Mouse (Mus musculus): ENCODE data around the gene Ahcyl1. TPM values are rescaled to one million over a fixed set of nuclear protein-coding genes. Genes with fewer than 3 reads are reported as not detected.

Gene Ahcyl1
- polyA plus RNA-seq, 2 experiments, result 97.1 to 142 TPM

DNA sequence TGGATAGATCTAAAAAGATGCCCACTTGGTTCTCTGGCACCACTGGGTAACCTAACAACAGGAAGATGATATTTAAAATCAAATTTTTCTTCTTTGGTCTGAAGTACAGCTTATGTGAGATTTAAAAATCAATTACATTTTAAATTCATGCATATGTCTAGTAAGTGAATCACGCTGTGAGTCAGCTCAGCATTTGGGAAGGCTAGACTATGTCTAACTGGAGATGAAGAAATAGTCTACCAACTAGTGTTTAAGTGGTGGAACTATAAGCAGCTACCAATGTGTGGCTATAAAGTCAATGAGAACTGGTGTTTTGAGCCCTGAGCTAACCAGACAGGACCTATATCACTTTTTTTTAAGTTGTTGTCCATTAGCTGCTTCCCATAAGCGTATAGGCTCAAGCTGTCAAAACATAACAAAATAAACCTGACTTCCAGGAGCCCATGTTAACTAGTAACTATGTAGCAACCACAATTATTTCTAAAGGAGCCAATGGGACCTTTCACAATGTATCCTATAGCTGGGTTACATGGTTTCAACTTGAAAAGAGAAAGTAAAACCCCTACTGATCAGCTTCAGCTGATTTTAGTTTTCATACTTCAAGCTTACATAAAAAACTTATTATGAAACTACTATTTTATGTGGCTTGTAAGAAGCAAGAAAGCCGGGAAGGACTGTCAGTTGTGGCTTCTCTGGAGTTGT lies 9.9 kb downstream of the Ahcyl1 start:
- no peak overlapping the region for H3K27ac ChIP-seq (replicated peaks; ENCODE audit: low read depth, low read length)
- no peak for ATAC-seq (ENCODE audit: low FRiP score, low read depth)

DNA sequence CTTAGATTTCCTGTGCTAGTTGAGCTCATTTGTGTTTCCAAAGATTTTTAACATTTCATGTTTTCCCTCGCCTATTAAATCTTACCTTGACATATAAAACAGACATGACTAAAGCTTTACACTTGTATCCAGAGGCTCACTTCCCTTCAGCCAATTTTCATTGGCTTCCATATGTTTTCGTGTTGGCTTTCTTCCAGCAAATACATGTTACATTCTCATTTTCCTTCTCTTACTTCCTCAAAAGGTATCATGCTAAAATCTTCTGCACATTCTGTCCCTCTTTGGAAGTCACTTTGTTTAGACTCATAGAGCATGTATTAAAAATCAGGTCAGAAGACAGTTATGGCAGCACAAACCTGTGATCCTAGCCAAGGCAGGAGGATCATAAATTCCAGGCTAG lies 10.7 kb downstream of the Ahcyl1 start:
- Histone ChIP-seq H3K27ac (replicated peaks; ENCODE audit: low read depth, low read length) (no peak overlapping the region), H3K4me1 (ENCODE audit: control insufficient read depth, insufficient read depth, low read length) (peaks cover 44% of the 10 kb centered on the region), H3K4me2 (replicated peaks; ENCODE audit: low read depth, low read length, severe bottlenecking) (no peak overlapping the region), H3K27me3 (ENCODE audit: control insufficient read depth, insufficient read depth, low read length) (no peaks in the 10 kb centered on the region), H3K4me3 (replicated peaks; ENCODE audit: low read length) (no peak overlapping the region), H3K36me3 (ENCODE audit: control insufficient read depth, insufficient read depth, low read length) (no peaks in the 10 kb centered on the region), H3K9ac (ENCODE audit: low read depth, low read length, severe bottlenecking) (no peak overlapping the region), H3K9me3 (ENCODE audit: control insufficient read depth, low read length) (no peaks in the 10 kb centered on the region)
- TF ChIP-seq POLR2A (IDR thresholded peaks at IDR 0.05; ENCODE audit: borderline replicate concordance, extremely low read depth, insufficient read depth, insufficient read length), result no peak
- 44% methylated on average over 2 of the region's 2 CpGs for WGBS
- DNase-seq (ENCODE audit: low spot score), result no peak
- no peak for ATAC-seq (ENCODE audit: low FRiP score, low read depth)

More for the DNA sequence above, 9.9 kb downstream of the Ahcyl1 start:
- Histone ChIP-seq H3K27me3 (ENCODE audit: control insufficient read depth, insufficient read depth, low read length) (no peaks in the 10 kb centered on the region), H3K4me2 (replicated peaks; ENCODE audit: low read depth, low read length, severe bottlenecking) (no peak overlapping the region), H3K9ac (ENCODE audit: low read depth, low read length, severe bottlenecking) (no peak overlapping the region), H3K9me3 (ENCODE audit: control insufficient read depth, low read length) (no peaks in the 10 kb centered on the region), H3K4me3 (replicated peaks; ENCODE audit: low read length) (no peak overlapping the region), H3K4me1 (ENCODE audit: control insufficient read depth, insufficient read depth, low read length) (peaks cover 40% of the 10 kb centered on the region), H3K36me3 (ENCODE audit: control insufficient read depth, insufficient read depth, low read length) (no peaks in the 10 kb centered on the region)
- DNase-seq (ENCODE audit: low spot score), result no peak
- 80% methylated on average over 3 of the region's 3 CpGs for WGBS
- no peak for TF ChIP-seq POLR2A (IDR thresholded peaks at IDR 0.05; ENCODE audit: borderline replicate concordance, extremely low read depth, insufficient read depth, insufficient read length)

DNA sequence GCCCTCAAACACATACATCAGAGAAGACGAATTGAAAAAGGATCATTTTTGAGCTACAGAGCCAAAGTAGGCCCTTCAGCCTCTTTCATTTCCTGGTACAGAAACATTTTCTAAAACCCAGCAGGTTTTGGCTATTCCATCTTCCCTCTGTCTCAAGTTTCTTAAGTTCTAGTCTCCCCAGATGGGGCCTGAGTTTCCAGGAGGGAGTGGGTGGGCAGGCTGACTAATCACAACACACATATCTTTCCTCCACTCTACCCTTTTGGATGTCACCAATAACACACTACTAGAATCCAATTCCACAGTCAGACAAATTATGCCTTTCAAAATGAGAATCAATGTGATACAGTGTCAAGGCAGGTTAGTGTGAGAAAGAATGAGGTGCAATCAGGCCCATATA lies 12.8 kb downstream of the Ahcyl1 start:
- Histone ChIP-seq H3K4me3 (replicated peaks; ENCODE audit: low read length) (no peak overlapping the region), H3K36me3 (ENCODE audit: control insufficient read depth, insufficient read depth, low read length) (no peaks in the 10 kb centered on the region), H3K9ac (ENCODE audit: low read depth, low read length, severe bottlenecking) (no peak overlapping the region), H3K4me2 (replicated peaks; ENCODE audit: low read depth, low read length, severe bottlenecking) (no peak overlapping the region), H3K27ac (replicated peaks; ENCODE audit: low read depth, low read length) (no peak overlapping the region), H3K9me3 (ENCODE audit: control insufficient read depth, low read length) (no peaks in the 10 kb centered on the region), H3K4me1 (ENCODE audit: control insufficient read depth, insufficient read depth, low read length) (peaks cover 50% of the 10 kb centered on the region), H3K27me3 (ENCODE audit: control insufficient read depth, insufficient read depth, low read length) (no peaks in the 10 kb centered on the region)
- 86% methylated on average over 1 of the region's 1 CpGs for WGBS
- no peak for ATAC-seq (ENCODE audit: low FRiP score, low read depth)
- no peak for DNase-seq (ENCODE audit: low spot score)
- no peak for TF ChIP-seq POLR2A (IDR thresholded peaks at IDR 0.05; ENCODE audit: borderline replicate concordance, extremely low read depth, insufficient read depth, insufficient read length)

DNA sequence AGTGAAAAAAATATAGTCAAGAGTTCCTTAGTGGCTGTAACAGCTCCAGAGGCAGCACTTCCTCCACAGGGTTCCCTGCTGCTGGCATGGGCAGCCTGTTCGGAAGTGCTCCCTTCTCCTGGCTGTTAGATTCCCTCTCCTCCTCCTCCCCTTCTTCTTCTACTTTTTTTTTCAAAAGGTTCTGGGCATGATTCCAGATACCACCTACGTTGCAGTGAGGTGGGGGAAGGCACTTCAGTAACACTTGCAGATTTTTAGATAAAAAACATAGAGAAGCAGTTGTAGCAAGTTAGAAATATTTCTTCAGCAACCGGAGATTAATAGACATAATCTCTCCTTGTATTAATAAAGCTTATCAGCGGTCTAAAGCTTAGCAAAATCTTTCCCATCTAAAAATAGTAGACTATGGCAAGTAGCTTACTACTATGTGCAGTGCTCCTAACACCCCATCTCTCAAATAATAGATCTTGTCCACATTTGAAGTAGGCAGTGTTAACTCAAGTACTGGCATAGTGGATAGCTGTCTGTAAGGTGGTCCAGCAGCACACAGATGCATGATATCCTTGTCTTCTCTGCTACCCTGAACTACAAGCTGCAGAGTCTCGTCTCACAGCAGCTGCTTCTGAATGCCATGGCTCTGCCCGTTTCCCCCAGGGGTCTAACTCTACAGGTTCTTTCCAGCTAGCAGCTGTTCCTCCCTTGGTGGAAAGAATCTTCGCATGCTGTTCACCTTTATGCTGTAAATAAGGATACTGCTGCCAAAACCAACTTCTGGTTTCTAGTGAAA lies 15.4 kb downstream of the Ahcyl1 start:
- Histone ChIP-seq H3K36me3 (ENCODE audit: control insufficient read depth, insufficient read depth, low read length) (peaks cover 12% of the 10 kb centered on the region), H3K4me2 (replicated peaks; ENCODE audit: low read depth, low read length, severe bottlenecking) (peak overlapping the region; percentile 27), H3K4me3 (replicated peaks; ENCODE audit: low read length) (no peak overlapping the region), H3K9me3 (ENCODE audit: control insufficient read depth, low read length) (no peaks in the 10 kb centered on the region), H3K9ac (ENCODE audit: low read depth, low read length, severe bottlenecking) (no peak overlapping the region), H3K27me3 (ENCODE audit: control insufficient read depth, insufficient read depth, low read length) (no peaks in the 10 kb centered on the region), H3K27ac (replicated peaks; ENCODE audit: low read depth, low read length) (peak overlapping the region; percentile 52), H3K4me1 (ENCODE audit: control insufficient read depth, insufficient read depth, low read length) (peaks cover 42% of the 10 kb centered on the region)
- ATAC-seq (ENCODE audit: low FRiP score, low read depth), result peak; percentile 60; the same call in 1 of the 2 replicates
- peak; percentile 76 for DNase-seq (ENCODE audit: low spot score)
- no peak for TF ChIP-seq POLR2A (IDR thresholded peaks at IDR 0.05; ENCODE audit: borderline replicate concordance, extremely low read depth, insufficient read depth, insufficient read length)
- 15% methylated on average over 7 of the region's 7 CpGs for WGBS

GRCm38 (mm10) chr3:107671509-107671908 lies 24.9 kb downstream of the Ahcyl1 start:
- Histone ChIP-seq H3K36me3 (ENCODE audit: control insufficient read depth, insufficient read depth, low read length) (peaks cover 83% of the 10 kb centered on the region), H3K9ac (ENCODE audit: low read depth, low read length, severe bottlenecking) (no peak overlapping the region), H3K4me3 (replicated peaks; ENCODE audit: low read length) (no peak overlapping the region), H3K4me2 (replicated peaks; ENCODE audit: low read depth, low read length, severe bottlenecking) (no peak overlapping the region), H3K9me3 (ENCODE audit: control insufficient read depth, low read length) (no peaks in the 10 kb centered on the region), H3K27me3 (ENCODE audit: control insufficient read depth, insufficient read depth, low read length) (no peaks in the 10 kb centered on the region), H3K27ac (replicated peaks; ENCODE audit: low read depth, low read length) (no peak overlapping the region), H3K4me1 (ENCODE audit: control insufficient read depth, insufficient read depth, low read length) (no peaks in the 10 kb centered on the region)
- DNase-seq (ENCODE audit: low spot score), result no peak
- TF ChIP-seq POLR2A (IDR thresholded peaks at IDR 0.05; ENCODE audit: borderline replicate concordance, extremely low read depth, insufficient read depth, insufficient read length), result no peak
- no peak for ATAC-seq (ENCODE audit: low FRiP score, low read depth)
- 90% methylated on average over 2 of the region's 2 CpGs for WGBS

Data from limb, embryonic 14.5 days (tissue).